9 mouse cellular contexts compared by ENCODE assay signal in the genomic region with DNA sequence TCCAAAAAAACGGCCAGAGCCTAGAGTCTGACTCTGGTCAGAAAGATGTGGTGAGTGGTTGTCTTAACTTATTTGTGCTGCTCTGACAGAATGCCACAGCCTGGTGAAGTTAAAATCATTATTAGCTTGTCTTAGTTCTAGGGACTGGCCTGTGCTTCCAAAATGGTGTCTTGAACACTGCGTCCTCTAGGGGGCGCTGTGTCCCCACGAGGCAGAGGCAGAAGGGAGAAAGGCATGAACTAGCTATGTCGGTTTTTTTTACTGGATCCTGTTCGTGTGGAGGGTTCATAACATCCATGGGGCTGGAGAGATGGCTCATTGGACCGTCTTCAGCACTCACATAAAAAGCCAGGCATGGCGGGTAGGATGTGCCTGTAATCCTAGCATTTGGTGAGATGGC. TPM values are rescaled to one million over a fixed set of nuclear protein-coding genes. Genes with fewer than 3 reads are reported as not detected.
DNase-seq lines count a peak whose midpoint lies in the region.
"Had no signal": no experiment of that assay in that cellular context is flagged by ENCODE, and none has a peak within 500 bp of the region (broad histone marks: within the 10 kb centered on the region; RNA-seq: fewer than 3 reads in every experiment).

No protein-coding gene starts in this region.

- H3K27me3 ChIP-seq in heart, embryonic 10.5 days (ENCODE audit: insufficient read depth, poor library complexity, severe bottlenecking), result no peaks in the 10 kb centered on the region
- no peaks in the 10 kb centered on the region for H3K27me3 ChIP-seq in embryonic facial prominence, embryonic 10.5 days (replicated peaks; ENCODE audit: low read depth, poor library complexity, severe bottlenecking)
- H3K27me3 ChIP-seq: embryonic facial prominence, embryonic 15.5 days had no signal

- H3K9me3 ChIP-seq in heart, embryonic 10.5 days, result no peaks in the 10 kb centered on the region
- no peaks in the 10 kb centered on the region for H3K9me3 ChIP-seq in embryonic facial prominence, embryonic 10.5 days
- H3K9me3 ChIP-seq: embryonic facial prominence, embryonic 15.5 days had no signal

- no peaks in the 10 kb centered on the region for H3K36me3 ChIP-seq in heart, embryonic 10.5 days
- H3K36me3 ChIP-seq in embryonic facial prominence, embryonic 10.5 days (replicated peaks), result no peaks in the 10 kb centered on the region
- H3K36me3 ChIP-seq: embryonic facial prominence, embryonic 15.5 days had no signal

- peaks cover 28% of the 10 kb centered on the region for H3K4me1 ChIP-seq in heart, embryonic 10.5 days
- H3K4me1 ChIP-seq in embryonic facial prominence, embryonic 10.5 days, result peaks cover 6% of the 10 kb centered on the region
- H3K4me1 ChIP-seq: embryonic facial prominence, embryonic 15.5 days had no signal

- 0 out of 2 replicates have a peak overlapping the region, but pooled peaks have one; percentile 24 for H3K27ac ChIP-seq in heart, embryonic 10.5 days
- H3K27ac ChIP-seq in embryonic facial prominence, embryonic 10.5 days (replicated peaks), result no peak overlapping the region
- H3K27ac ChIP-seq: embryonic facial prominence, embryonic 15.5 days had no signal

- no peak for DNase-seq in heart, embryonic 10.5 days (ENCODE audit: low spot score)
- no peak for DNase-seq in heart, postnatal 25 days (ENCODE audit: low spot score)
- DNase-seq in 416B (ENCODE audit: low read depth) (peak; percentile 89), R1 (ENCODE audit: low read depth, low spot score) (peak; percentile 92)
- DNase-seq in embryonic facial prominence, embryonic 10.5 days (ENCODE audit: low spot score), result peak; percentile 74
- peak; percentile 18 to 39 for DNase-seq in layer of hippocampus, postnatal 14 days (ENCODE audit: low spot score in 2 of 2)
- peak; percentile 58 for DNase-seq in naive thymus-derived CD4-positive, alpha-beta T cell, adult 2 months (ENCODE audit: low read depth)
- DNase-seq in yolk sac, embryonic 10.5 days (ENCODE audit: low spot score), result peak; percentile 74

- H3K4me3 ChIP-seq in heart, embryonic 10.5 days, result no peak overlapping the region
- H3K4me3 ChIP-seq in embryonic facial prominence, embryonic 10.5 days, result no peak overlapping the region
- H3K4me3 ChIP-seq: embryonic facial prominence, embryonic 15.5 days had no signal

- intact Hi-C loops in heart, postnatal 25 days (cut with DNase I), result no loop called here

- 28% methylated on average over 8 of the region's 8 CpGs for WGBS in heart, embryonic 10.5 days
- 31% methylated on average over 8 of the region's 8 CpGs for WGBS in embryonic facial prominence, embryonic 10.5 days

RNA-seq across cellular contexts. Expression of gene Lctl, which starts 3.0 kb away (rescaled TPM):
- polyA plus RNA-seq in heart, embryonic 10.5 days (2016; fragmentation: Nextera tagmentation; extraction: Ambion mirVana), result not detected in 2 replicates
- total RNA-seq in heart, postnatal 25 days (2021), result not detected
- polyA plus RNA-seq in embryonic facial prominence, embryonic 10.5 days (2016; fragmentation: Nextera tagmentation; extraction: Ambion mirVana), result 0.11 TPM in 1 of 2 replicates, not detected in the other
- not detected for total RNA-seq in layer of hippocampus, postnatal 14 days (2021)

RNA-seq across cellular contexts. Expression of gene Zwilch, which starts 53.0 kb away (rescaled TPM):
- polyA plus RNA-seq in heart, embryonic 10.5 days (2016; fragmentation: Nextera tagmentation; extraction: Ambion mirVana), result 28.1 and 31.6 TPM in 2 replicates
- total RNA-seq in heart, postnatal 25 days (2021), result under 1 TPM; 0.42 to 0.62 TPM
- 43.7 and 46.1 TPM in 2 replicates for polyA plus RNA-seq in embryonic facial prominence, embryonic 10.5 days (2016; fragmentation: Nextera tagmentation; extraction: Ambion mirVana)
- 1 to 10 TPM; 4.8 to 6.2 TPM for total RNA-seq in layer of hippocampus, postnatal 14 days (2021)

RNA-seq across cellular contexts. Expression of gene Rpl4, which starts 53.3 kb away (rescaled TPM):
- polyA plus RNA-seq in heart, embryonic 10.5 days (2016; fragmentation: Nextera tagmentation; extraction: Ambion mirVana), result 998 and 1,151 TPM in 2 replicates
- total RNA-seq in heart, postnatal 25 days (2021), result 100 to 1,000 TPM; 433 to 462 TPM
- 1,235 and 1,262 TPM in 2 replicates for polyA plus RNA-seq in embryonic facial prominence, embryonic 10.5 days (2016; fragmentation: Nextera tagmentation; extraction: Ambion mirVana)
- 100 to 1,000 TPM; 513 to 558 TPM for total RNA-seq in layer of hippocampus, postnatal 14 days (2021)

RNA-seq across cellular contexts. Expression of gene Snapc5, which starts 59.2 kb away (rescaled TPM):
- polyA plus RNA-seq in heart, embryonic 10.5 days (2016; fragmentation: Nextera tagmentation; extraction: Ambion mirVana), result 25.8 and 29.8 TPM in 2 replicates
- 10 to 100 TPM; 21.6 to 23.5 TPM for total RNA-seq in heart, postnatal 25 days (2021)
- polyA plus RNA-seq in embryonic facial prominence, embryonic 10.5 days (2016; fragmentation: Nextera tagmentation; extraction: Ambion mirVana), result 29.0 and 31.8 TPM in 2 replicates
- 10 to 100 TPM; 14.6 to 19.3 TPM for total RNA-seq in layer of hippocampus, postnatal 14 days (2021)

Comparison
In these comparisons a context has a peak if more than half of its experiments do, and no peak if none do; other contexts are left out.
1. DNase-seq: peak in 416B (single experiment), R1 (single experiment), embryonic facial prominence, embryonic 10.5 days (single experiment), layer of hippocampus, postnatal 14 days (2 of 2), naive thymus-derived CD4-positive, alpha-beta T cell, adult 2 months (single experiment) and yolk sac, embryonic 10.5 days (single experiment); none in heart, embryonic 10.5 days (single experiment) and heart, postnatal 25 days (single experiment).